Mouse (Mus musculus): ENCODE measurements at regions not wholly inside any gene's neighbourhood (a gene's known extent, or its start where the extent isn't known, plus 50 kb on each side); places are given as distances from the start of the nearest gene placed in this dataset.

- TF ChIP-seq CTCF (IDR thresholded peaks at IDR 0.05; ENCODE audit: control insufficient read depth, insufficient read depth, insufficient read length): no peak
- TF ChIP-seq MYOD1 (IDR thresholded peaks at IDR 0.05; ENCODE audit: control insufficient read depth, insufficient read length, low read depth): no peak
Measured at GRCm38 (mm10) chr4:64123675-64124074, 76.9 kb upstream of the Tnc start.
